Mouse (Mus musculus) stomach, embryonic 14.5 days (tissue): ENCODE measurements at regions not wholly inside any gene's neighbourhood (a gene's known extent, or its start where the extent isn't known, plus 50 kb on each side); places are given as distances from the start of the nearest gene placed in this dataset.

ENCODE experiments used
- ATAC-seq: fragments of 200-750 bp; cut with Nextera tagmentation; 2 replicates; pipeline ENCODE4 v1.8.0; 2017; ENCODE audit warnings: low read depth, moderate TSS enrichment; ENCODE audit not compliant: insufficient number of reproducible peaks, insufficient read depth, low FRiP score
- H3K27ac ChIP-seq: fragments of 300-500 bp; sonication (generic); 2 replicates; pipeline ENCODE4 v1.5.1; 2014; ENCODE audit warnings: mild to moderate bottlenecking, low read length, moderate library complexity, mixed read lengths
- H3K27me3 ChIP-seq: fragments of 300-500 bp; sonication (generic); 2 replicates; pipeline ENCODE4 v1.6.1; 2014; ENCODE audit warnings: low read length, control low read depth, mixed read lengths; ENCODE audit not compliant: control insufficient read depth, insufficient read depth
- H3K36me3 ChIP-seq: fragments of 300-500 bp; sonication (generic); 2 replicates; pipeline ENCODE4 v1.6.1; 2014; ENCODE audit warnings: mild to moderate bottlenecking, control low read depth, low read length, moderate library complexity, mixed read lengths; ENCODE audit not compliant: control insufficient read depth, insufficient read depth
- H3K4me1 ChIP-seq: fragments of 300-500 bp; sonication (generic); 2 replicates; pipeline ENCODE4 v1.6.1; 2014; ENCODE audit warnings: low read length, control low read depth, mixed read lengths; ENCODE audit not compliant: control insufficient read depth, insufficient read depth
- H3K4me2 ChIP-seq: fragments of 300-500 bp; sonication (generic); replicated peaks from 2 replicates; pipeline ENCODE4 v1.6.1; 2014; ENCODE audit warnings: low read depth, low read length, control low read depth
- H3K4me3 ChIP-seq: fragments of 300-500 bp; sonication (generic); 2 replicates; pipeline ENCODE4 v1.5.1; 2014; ENCODE audit warnings: low read depth, low read length, control low read depth
- H3K9ac ChIP-seq: fragments of 300-500 bp; sonication (generic); replicated peaks from 2 replicates; pipeline ENCODE4 v1.6.1; 2014; ENCODE audit warnings: low read depth, mild to moderate bottlenecking, control low read depth, low read length, moderate library complexity, mixed read lengths
- H3K9me3 ChIP-seq: fragments of 300-500 bp; sonication (generic); 2 replicates; pipeline ENCODE4 v1.6.1; 2016; ENCODE audit warnings: low read depth, low read length, control low read depth; ENCODE audit not compliant: control insufficient read depth
- WGBS: fragments of 180-500 bp; shearing (Covaris S2); extraction: QIAGEN DNeasy Blood & Tissue Kit; methylation state at CpG from one replicate; pipeline ENCODE4 v1.1.7; 2014; 5-methylcytosine and 5-hydroxymethylcytosine counted together

DNA sequence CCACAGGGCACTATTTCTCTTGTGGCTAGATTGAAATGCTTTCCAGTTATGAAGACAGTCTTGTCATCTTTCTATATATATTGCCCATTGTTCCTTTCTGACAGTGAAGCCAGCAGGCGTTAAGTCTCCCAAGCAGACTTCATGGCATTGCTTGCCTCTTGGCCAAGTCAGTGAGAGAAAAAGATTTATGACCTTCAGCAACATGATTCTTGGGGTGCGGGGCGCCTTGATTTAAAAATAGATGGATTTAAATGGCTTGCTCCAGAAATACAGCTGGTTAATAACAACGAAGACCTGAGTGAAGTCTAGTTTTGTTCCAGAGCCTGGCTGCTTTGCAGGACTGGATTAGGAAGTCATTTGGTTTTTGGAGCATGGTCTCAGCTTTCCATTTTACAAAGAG lies 475.2 kb upstream of the Gm26657 start:
- 63% methylated on average over 4 of the region's 4 CpGs for WGBS
- no peak overlapping the region for H3K27ac ChIP-seq
- ATAC-seq, result no peak
- H3K9me3 ChIP-seq, result no peaks in the 10 kb centered on the region
- no peak overlapping the region for H3K4me2 ChIP-seq
- no peaks in the 10 kb centered on the region for H3K27me3 ChIP-seq
- H3K4me1 ChIP-seq, result 0 out of 2 replicates have a peak, but pooled peaks cover 2% of the 10 kb centered on the region
- H3K4me3 ChIP-seq, result no peak overlapping the region
- H3K36me3 ChIP-seq, result no peaks in the 10 kb centered on the region
- H3K9ac ChIP-seq, result no peak overlapping the region

- no peaks in the 10 kb centered on the region for H3K27me3 ChIP-seq
- no peak overlapping the region for H3K9ac ChIP-seq
- H3K4me2 ChIP-seq, result no peak overlapping the region
- H3K27ac ChIP-seq, result no peak overlapping the region
- H3K4me3 ChIP-seq, result no peak overlapping the region
- H3K36me3 ChIP-seq, result no peaks in the 10 kb centered on the region
- ATAC-seq, result no peak
- 0 out of 2 replicates have a peak, but pooled peaks cover 2% of the 10 kb centered on the region for H3K4me1 ChIP-seq
- no peaks in the 10 kb centered on the region for H3K9me3 ChIP-seq
Measured at GRCm38 (mm10) chr4:56263822-56264221, 476.0 kb upstream of the Gm26657 start.

DNA sequence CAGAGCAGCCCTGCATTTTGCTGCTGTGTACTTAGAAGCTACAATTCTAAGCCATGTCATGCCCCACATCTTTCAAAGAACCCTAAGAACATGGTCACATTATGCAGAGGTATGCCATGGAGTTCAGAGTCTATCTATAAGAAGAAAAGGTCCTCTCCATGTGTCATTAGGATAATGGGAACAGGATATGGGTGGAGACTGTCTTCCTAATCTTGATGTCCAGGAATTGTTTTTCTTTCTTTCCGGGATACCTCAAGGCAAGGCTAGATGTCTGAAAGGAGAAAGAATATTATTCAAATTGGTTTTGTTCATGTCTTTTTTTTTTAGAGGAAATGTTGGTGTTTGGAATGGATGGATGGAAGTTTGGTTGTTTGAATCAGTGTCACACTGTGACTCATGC lies 477.3 kb upstream of the Gm26657 start:
- ATAC-seq, result no peak
- Histone ChIP-seq H3K27me3 (no peaks in the 10 kb centered on the region), H3K4me3 (no peak overlapping the region), H3K9me3 (no peaks in the 10 kb centered on the region), H3K27ac (no peak overlapping the region), H3K4me1 (0 out of 2 replicates have a peak, but pooled peaks cover 2% of the 10 kb centered on the region), H3K36me3 (no peaks in the 10 kb centered on the region), H3K4me2 (no peak overlapping the region), H3K9ac (no peak overlapping the region)
- 70% methylated on average over 1 of the region's 1 CpGs for WGBS

DNA sequence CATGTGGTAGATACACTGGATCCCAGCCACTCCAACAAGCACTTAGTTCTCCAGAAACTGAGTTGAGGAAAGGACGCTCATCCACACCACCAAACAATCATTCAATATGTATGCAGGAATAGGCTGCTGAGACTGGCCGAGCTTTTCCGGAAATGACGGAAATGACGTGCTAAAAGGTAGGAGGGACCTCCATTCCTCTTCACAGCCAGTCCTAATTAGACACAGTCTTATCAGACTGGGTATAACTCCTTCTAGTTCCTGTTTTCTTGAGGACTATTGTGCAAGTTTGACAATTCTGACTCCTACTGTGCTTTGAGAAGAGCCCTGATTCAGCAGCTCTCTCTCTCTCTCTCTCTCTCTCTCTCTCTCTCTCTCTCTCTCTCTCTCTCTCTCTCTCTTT lies 477.9 kb upstream of the Gm26657 start:
- no peaks in the 10 kb centered on the region for H3K36me3 ChIP-seq
- ATAC-seq, result no peak
- H3K9ac ChIP-seq, result no peak overlapping the region
- H3K4me2 ChIP-seq, result no peak overlapping the region
- H3K4me3 ChIP-seq, result no peak overlapping the region
- H3K9me3 ChIP-seq, result no peaks in the 10 kb centered on the region
- H3K27me3 ChIP-seq, result no peaks in the 10 kb centered on the region
- H3K27ac ChIP-seq, result no peak overlapping the region
- H3K4me1 ChIP-seq, result 0 out of 2 replicates have a peak, but pooled peaks cover 2% of the 10 kb centered on the region
- 86% methylated on average over 5 of the region's 5 CpGs for WGBS

DNA sequence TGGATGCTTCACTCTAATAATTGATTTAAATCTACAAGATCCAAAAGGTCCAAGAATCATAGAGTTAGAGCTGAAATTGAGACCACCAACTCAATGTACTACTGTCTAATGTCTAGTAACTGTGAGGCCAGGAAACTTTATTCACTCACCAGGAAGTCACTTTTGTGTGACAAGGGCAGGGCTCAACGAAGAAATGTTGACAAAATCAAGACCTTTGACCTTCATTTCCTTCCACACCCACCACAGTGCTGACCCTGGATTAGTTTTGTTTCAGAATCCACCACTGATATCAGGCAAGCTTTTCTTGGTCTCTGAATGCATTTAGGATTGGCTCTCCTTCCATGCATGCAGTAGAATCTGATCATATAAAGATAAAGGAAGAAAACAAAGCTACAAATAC lies 487.5 kb upstream of the Gm26657 start:
- 11% methylated on average over 1 of the region's 1 CpGs for WGBS

GRCm38 (mm10) chr4:56251766-56252165 lies 488.1 kb upstream of the Gm26657 start:
- 79% methylated on average over 2 of the region's 2 CpGs for WGBS
- no peak for ATAC-seq
- no peaks in the 10 kb centered on the region for H3K36me3 ChIP-seq
- no peak overlapping the region for H3K9ac ChIP-seq
- H3K9me3 ChIP-seq, result no peaks in the 10 kb centered on the region
- no peak overlapping the region for H3K27ac ChIP-seq
- H3K4me2 ChIP-seq, result no peak overlapping the region
- no peaks in the 10 kb centered on the region for H3K4me1 ChIP-seq
- no peaks in the 10 kb centered on the region for H3K27me3 ChIP-seq
- no peak overlapping the region for H3K4me3 ChIP-seq

More for the DNA sequence above, 487.5 kb upstream of the Gm26657 start:
- H3K4me1 ChIP-seq, result no peaks in the 10 kb centered on the region
- no peaks in the 10 kb centered on the region for H3K27me3 ChIP-seq
- H3K4me3 ChIP-seq, result no peak overlapping the region
- H3K36me3 ChIP-seq, result no peaks in the 10 kb centered on the region
- no peak overlapping the region for H3K27ac ChIP-seq
- ATAC-seq, result no peak
- no peaks in the 10 kb centered on the region for H3K9me3 ChIP-seq
- no peak overlapping the region for H3K4me2 ChIP-seq
- H3K9ac ChIP-seq, result no peak overlapping the region

GRCm38 (mm10) chr4:56250611-56251010 lies 489.3 kb upstream of the Gm26657 start:
- ATAC-seq, result no peak
- Histone ChIP-seq H3K4me2 (no peak overlapping the region), H3K36me3 (no peaks in the 10 kb centered on the region), H3K9me3 (no peaks in the 10 kb centered on the region), H3K4me3 (no peak overlapping the region), H3K27me3 (no peaks in the 10 kb centered on the region), H3K27ac (no peak overlapping the region), H3K9ac (no peak overlapping the region), H3K4me1 (no peaks in the 10 kb centered on the region)
- 97% methylated on average over 2 of the region's 2 CpGs for WGBS

DNA sequence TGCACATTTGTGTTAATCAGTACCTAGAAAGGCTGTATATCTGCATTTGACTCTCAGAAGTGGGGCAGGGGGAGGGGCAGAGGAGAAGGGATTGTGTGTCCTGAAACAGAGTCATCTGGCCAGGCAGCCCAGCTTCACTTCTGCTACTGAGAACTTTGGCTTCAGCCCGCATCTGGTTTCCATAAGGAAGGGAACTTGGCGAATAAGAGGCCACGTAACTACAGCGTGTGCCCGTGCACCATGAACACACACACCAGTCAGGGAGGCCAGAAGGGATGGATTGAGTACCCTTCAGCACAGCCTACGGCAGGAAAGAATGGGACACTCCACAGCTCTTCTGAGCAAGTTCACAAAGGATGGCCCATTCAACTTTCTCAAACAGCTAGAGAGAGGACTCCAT lies 496.0 kb upstream of the Gm26657 start:
- ATAC-seq, result no peak
- Histone ChIP-seq H3K4me1 (no peaks in the 10 kb centered on the region), H3K36me3 (no peaks in the 10 kb centered on the region), H3K9me3 (no peaks in the 10 kb centered on the region), H3K27me3 (no peaks in the 10 kb centered on the region), H3K4me2 (no peak overlapping the region), H3K4me3 (no peak overlapping the region), H3K27ac (no peak overlapping the region), H3K9ac (no peak overlapping the region)
- WGBS, result 77% methylated on average over 6 of the region's 6 CpGs
